Comparison of ENCODE assay signal across 8 mouse cellular contexts in the genomic region with DNA sequence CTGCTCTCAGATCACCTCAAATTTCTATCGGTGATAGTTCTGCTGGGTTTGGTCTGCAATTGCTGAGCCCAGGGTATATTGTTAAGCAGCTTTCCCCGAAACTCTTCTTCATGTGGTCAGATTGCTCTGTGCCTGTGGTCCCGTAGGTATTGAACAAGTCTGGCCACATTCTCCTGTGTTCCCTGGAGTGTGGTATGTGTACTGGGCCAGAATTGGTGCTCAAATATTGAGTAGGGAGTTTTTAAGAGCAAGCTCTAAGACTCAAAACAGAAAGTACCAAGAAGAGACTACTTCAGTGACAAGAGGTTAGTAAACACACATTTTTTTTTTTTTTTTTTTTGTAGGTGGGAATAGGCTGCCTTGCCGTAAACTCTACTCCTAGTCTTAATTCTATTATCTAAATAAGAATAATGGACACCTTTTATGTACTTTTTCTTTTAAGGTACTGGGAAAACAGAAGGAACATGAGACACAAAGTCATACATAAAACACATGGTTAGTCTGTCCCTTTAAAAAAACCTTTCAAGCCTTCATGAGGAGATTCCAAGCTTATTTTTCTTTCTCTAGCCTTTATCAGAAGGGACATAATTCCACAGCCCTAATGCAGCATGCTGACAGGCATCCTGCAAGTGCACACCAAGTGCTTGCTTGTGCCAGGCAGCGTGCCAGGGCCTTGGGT. TPM values are rescaled to one million over a fixed set of nuclear protein-coding genes. Genes with fewer than 3 reads are reported as not detected.
A peak's percentile ranks its signal among the peaks of the same experiment; 100 is the strongest.
DNase-seq lines count a peak whose midpoint lies in the region; ATAC-seq and TF ChIP-seq lines count a peak whose summit lies in the region.

No protein-coding gene starts in this region.

- TF ChIP-seq EP300 in heart, adult 2 months (IDR thresholded peaks at IDR 0.05; ENCODE audit: insufficient read depth, low read depth, low read length), result no peak
- no peak for TF ChIP-seq EP300 in stomach, postnatal 0 days (optimal IDR thresholded peaks at IDR 0.05)

- H3K27me3 ChIP-seq in heart, adult 2 months (ENCODE audit: control insufficient read depth, insufficient read depth, low read length), result no peaks in the 10 kb centered on the region
- no peaks in the 10 kb centered on the region for H3K27me3 ChIP-seq in midbrain, embryonic 12.5 days
- H3K27me3 ChIP-seq in midbrain, embryonic 16.5 days (ENCODE audit: control insufficient read depth, insufficient read depth, low read depth, low read length), result no peaks in the 10 kb centered on the region
- H3K27me3 ChIP-seq in limb, embryonic 10.5 days (ENCODE audit: low read depth, poor library complexity, severe bottlenecking), result no peaks in the 10 kb centered on the region
- no peaks in the 10 kb centered on the region for H3K27me3 ChIP-seq in stomach, postnatal 0 days (ENCODE audit: control insufficient read depth, insufficient read depth, low read length)

- no peak overlapping the region for H3K4me3 ChIP-seq in heart, adult 2 months
- H3K4me3 ChIP-seq in midbrain, embryonic 12.5 days, result no peak overlapping the region
- H3K4me3 ChIP-seq in midbrain, embryonic 16.5 days (ENCODE audit: low read depth, low read length), result no peak overlapping the region
- H3K4me3 ChIP-seq in limb, embryonic 10.5 days, result no peak overlapping the region
- no peak overlapping the region for H3K4me3 ChIP-seq in stomach, postnatal 0 days (ENCODE audit: low read depth, low read length)

- no peak for TF ChIP-seq POLR2A in heart, adult 2 months (IDR thresholded peaks at IDR 0.05; ENCODE audit: insufficient read depth, low read depth, low read length)

- H3K27ac ChIP-seq in heart, adult 2 months, result peak overlapping the region; percentile 70
- no peak overlapping the region for H3K27ac ChIP-seq in midbrain, embryonic 12.5 days (replicated peaks)
- H3K27ac ChIP-seq in midbrain, embryonic 16.5 days (ENCODE audit: low read length), result no peak overlapping the region
- 0 out of 2 replicates have a peak overlapping the region, but pooled peaks have one; percentile 2 for H3K27ac ChIP-seq in limb, embryonic 10.5 days
- peak overlapping the region; percentile 88 for H3K27ac ChIP-seq in stomach, postnatal 0 days (replicated peaks)

- TF ChIP-seq CTCF in heart, adult 2 months (IDR thresholded peaks at IDR 0.05), result no peak
- no peak for TF ChIP-seq CTCF in stomach, postnatal 0 days (IDR thresholded peaks at IDR 0.05; ENCODE audit: low read depth)

- no peaks in the 10 kb centered on the region for H3K9me3 ChIP-seq in midbrain, embryonic 12.5 days
- H3K9me3 ChIP-seq in midbrain, embryonic 16.5 days (replicated peaks; ENCODE audit: control insufficient read depth, low read length, poor library complexity, severe bottlenecking), result no peaks in the 10 kb centered on the region
- no peaks in the 10 kb centered on the region for H3K9me3 ChIP-seq in limb, embryonic 10.5 days (replicated peaks)
- H3K9me3 ChIP-seq in stomach, postnatal 0 days (ENCODE audit: control insufficient read depth, low read length), result no peaks in the 10 kb centered on the region

- peaks cover 7% of the 10 kb centered on the region for H3K4me1 ChIP-seq in heart, adult 2 months (ENCODE audit: control insufficient read depth, insufficient read depth, low read length)
- H3K4me1 ChIP-seq in midbrain, embryonic 12.5 days, result peaks cover 15% of the 10 kb centered on the region
- peaks cover 4% of the 10 kb centered on the region; the same call in 1 of the 2 replicates for H3K4me1 ChIP-seq in midbrain, embryonic 16.5 days (ENCODE audit: control insufficient read depth, insufficient read depth, low read length)
- peaks cover 19% of the 10 kb centered on the region for H3K4me1 ChIP-seq in limb, embryonic 10.5 days
- peaks cover 5% of the 10 kb centered on the region; the same call in 1 of the 2 replicates for H3K4me1 ChIP-seq in stomach, postnatal 0 days (replicated peaks; ENCODE audit: control insufficient read depth, insufficient read depth)

- H3K4me2 ChIP-seq in midbrain, embryonic 12.5 days (replicated peaks), result no peak overlapping the region
- no peak overlapping the region for H3K4me2 ChIP-seq in midbrain, embryonic 16.5 days (ENCODE audit: low read length)
- 0 out of 2 replicates have a peak overlapping the region, but pooled peaks have one; percentile 23 for H3K4me2 ChIP-seq in stomach, postnatal 0 days (replicated peaks; ENCODE audit: low read depth)

- H3K79me2 ChIP-seq in heart, adult 2 months (replicated peaks; ENCODE audit: control insufficient read depth, insufficient read depth, low read length), result no peaks in the 10 kb centered on the region

- no peak for ATAC-seq in midbrain, embryonic 12.5 days (ENCODE audit: low FRiP score, low read depth)
- ATAC-seq in midbrain, embryonic 16.5 days, result no peak
- ATAC-seq in stomach, postnatal 0 days (ENCODE audit: low FRiP score, low TSS enrichment), result no peak

- 60% methylated on average over 5 of the region's 5 CpGs for WGBS in heart, adult 2 months
- WGBS in midbrain, embryonic 12.5 days, result 86% methylated on average over 5 of the region's 5 CpGs
- WGBS in midbrain, embryonic 16.5 days, result 85% methylated on average over 5 of the region's 5 CpGs
- 88% methylated on average over 5 of the region's 5 CpGs for WGBS in limb, embryonic 10.5 days
- 59% methylated on average over 5 of the region's 5 CpGs for WGBS in stomach, postnatal 0 days

- no peak overlapping the region for H3K9ac ChIP-seq in heart, adult 2 months (ENCODE audit: low read depth, low read length)
- H3K9ac ChIP-seq in midbrain, embryonic 12.5 days (replicated peaks), result 0 out of 2 replicates have a peak overlapping the region, but pooled peaks have one; percentile 28
- no peak overlapping the region for H3K9ac ChIP-seq in midbrain, embryonic 16.5 days (ENCODE audit: low read depth, low read length)
- H3K9ac ChIP-seq in stomach, postnatal 0 days (ENCODE audit: low read length), result no peak overlapping the region

- intact Hi-C loops in heart, adult 2 months (cut with DNase I), result loop anchor here (1.0 to 2.0 kb wide), 2 partner anchors 74 to 133 kb away; no protein-coding TSS in a partner anchor

- DNase-seq in heart, adult 2 months, result no peak
- DNase-seq in heart, adult 9 months (ENCODE audit: low spot score in 2 of 2), result no peak
- no peak for DNase-seq in limb, embryonic 10.5 days (ENCODE audit: low spot score)
- DNase-seq in stomach, postnatal 0 days (ENCODE audit: low spot score), result no peak
- no peak for DNase-seq in ovary, postnatal 14 days (ENCODE audit: low spot score)
- DNase-seq in layer of hippocampus, adult 18-20 months (ENCODE audit: low spot score in 2 of 2), result no peak

- H3K36me3 ChIP-seq in heart, adult 2 months (ENCODE audit: control insufficient read depth, insufficient read depth, low read length), result peaks cover 2% of the 10 kb centered on the region; the same call in 1 of the 2 replicates
- no peaks in the 10 kb centered on the region for H3K36me3 ChIP-seq in midbrain, embryonic 12.5 days
- no peaks in the 10 kb centered on the region for H3K36me3 ChIP-seq in midbrain, embryonic 16.5 days (ENCODE audit: control insufficient read depth, insufficient read depth, low read length)
- H3K36me3 ChIP-seq in limb, embryonic 10.5 days, result no peaks in the 10 kb centered on the region
- no peaks in the 10 kb centered on the region for H3K36me3 ChIP-seq in stomach, postnatal 0 days (ENCODE audit: control insufficient read depth, insufficient read depth, low read length)

RNA-seq across cellular contexts. Expression of gene Cdrt4, which starts 46.2 kb away (rescaled TPM):
- total RNA-seq in heart, adult 2 months (2021), result not detected
- 1.4 TPM in 1 of 2 replicates, not detected in the other for polyA plus RNA-seq in heart, adult 2 months (2012; rRNA removed)
- polyA plus RNA-seq in midbrain, embryonic 12.5 days (2016; fragmentation: Nextera tagmentation; extraction: Ambion mirVana), result not detected in 2 replicates
- not detected in 2 replicates for polyA plus RNA-seq in midbrain, embryonic 16.5 days (2015; fragmentation: Nextera tagmentation; extraction: Ambion mirVana)
- polyA plus RNA-seq in limb, embryonic 10.5 days (2016; fragmentation: Nextera tagmentation; extraction: Ambion mirVana), result not detected in 2 replicates
- polyA plus RNA-seq in stomach, postnatal 0 days (2015; fragmentation: Nextera tagmentation; extraction: Ambion mirVana), result 0.15 TPM in 1 of 2 replicates, not detected in the other
- total RNA-seq in layer of hippocampus, adult 18-20 months (2021), result not detected

Comparison
In these comparisons a context has a peak if more than half of its experiments do, and no peak if none do; other contexts are left out.
1. H3K27ac ChIP-seq: peak in heart, adult 2 months (single experiment), limb, embryonic 10.5 days (single experiment) and stomach, postnatal 0 days (single experiment); none in midbrain, embryonic 12.5 days (single experiment) and midbrain, embryonic 16.5 days (single experiment).